Comparison of ENCODE assay signal across 29 mouse cellular contexts in the genomic region with DNA sequence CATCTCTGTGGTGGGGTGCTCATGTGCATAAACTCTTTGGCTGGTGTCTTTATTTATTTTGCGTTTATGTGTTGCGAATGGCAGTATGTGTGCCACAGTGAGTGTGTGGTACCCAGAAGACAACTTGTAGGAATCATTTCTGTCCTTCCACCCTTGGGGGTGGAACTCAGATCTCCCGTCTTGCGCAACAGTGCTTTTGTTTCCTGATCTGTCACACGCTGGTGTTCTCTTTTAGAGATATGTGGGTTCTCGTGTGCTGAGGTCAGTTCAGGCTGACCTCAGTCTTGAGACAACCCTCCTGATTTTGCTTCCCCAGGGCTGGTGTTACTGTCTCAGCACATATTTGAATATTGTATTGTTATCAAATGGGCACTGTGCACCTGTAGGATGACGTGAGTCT. TPM values are rescaled to one million over a fixed set of nuclear protein-coding genes. Genes with fewer than 3 reads are reported as not detected.
DNase-seq lines count a peak whose midpoint lies in the region; ATAC-seq and TF ChIP-seq lines count a peak whose summit lies in the region.
"Had no signal": no experiment of that assay in that cellular context is flagged by ENCODE, and none has a peak within 500 bp of the region (broad histone marks: within the 10 kb centered on the region; RNA-seq: fewer than 3 reads in every experiment).

No protein-coding gene starts in this region.

- H3K4me2 ChIP-seq in midbrain, embryonic 11.5 days = no peak overlapping the region
- H3K4me2 ChIP-seq in midbrain, embryonic 16.5 days (ENCODE audit: low read length) = no peak overlapping the region
- 0 out of 2 replicates have a peak overlapping the region, but pooled peaks have one; percentile 6 for H3K4me2 ChIP-seq in midbrain, embryonic 13.5 days (replicated peaks)

- H3K4me1 ChIP-seq in midbrain, embryonic 11.5 days (ENCODE audit: control insufficient read depth, insufficient read depth, low read length) = peaks cover 8% of the 10 kb centered on the region
- H3K4me1 ChIP-seq in midbrain, embryonic 16.5 days (ENCODE audit: control insufficient read depth, insufficient read depth, low read length) = peaks cover 20% of the 10 kb centered on the region
- peaks cover 35% of the 10 kb centered on the region for H3K4me1 ChIP-seq in midbrain, embryonic 13.5 days (replicated peaks)

- no peak for DNase-seq in gastrocnemius, adult 2 months
- DNase-seq in gastrocnemius, postnatal 14 days = no peak
- peak; percentile 60 for DNase-seq in midbrain, embryonic 11.5 days (ENCODE audit: low spot score, missing footprints)
- DNase-seq in heart, adult 9 months (ENCODE audit: low spot score in 2 of 2) = no peak
- DNase-seq in right cerebral cortex, adult 2 months (ENCODE audit: low spot score in 2 of 2) = no peak
- DNase-seq: adrenal gland, adult 2 months; B cell, adult 2 months; cerebellum, adult 8-10 months; heart, postnatal 14 days; kidney, adult 2 months; kidney, postnatal 36 days; lung, adult 18-20 months; retina, postnatal 1 day; spleen, adult 18-20 months; thymus, postnatal 36 days had no signal

- H3K9ac ChIP-seq in midbrain, embryonic 11.5 days (ENCODE audit: low read length) = no peak overlapping the region
- H3K9ac ChIP-seq in midbrain, embryonic 16.5 days (ENCODE audit: low read depth, low read length) = no peak overlapping the region
- H3K9ac ChIP-seq in midbrain, embryonic 13.5 days (replicated peaks) = no peak overlapping the region
- H3K9ac ChIP-seq: hindbrain, embryonic 15.5 days had no signal

- no peak overlapping the region for H3K27ac ChIP-seq in gastrocnemius, adult 2 months
- H3K27ac ChIP-seq in midbrain, embryonic 11.5 days (ENCODE audit: low read depth, low read length) = no peak overlapping the region
- H3K27ac ChIP-seq in midbrain, embryonic 16.5 days (ENCODE audit: low read length) = no peak overlapping the region
- no peak overlapping the region for H3K27ac ChIP-seq in midbrain, embryonic 13.5 days
- H3K27ac ChIP-seq: hindbrain, embryonic 15.5 days had no signal

- no peak for ATAC-seq in midbrain, embryonic 11.5 days (ENCODE audit: low FRiP score)
- no peak for ATAC-seq in midbrain, embryonic 16.5 days
- peak; percentile 57 for ATAC-seq in common myeloid progenitor, adult 5-6 weeks (replicated peaks; ENCODE audit: low read depth, poor library complexity, severe bottlenecking)
- ATAC-seq in midbrain, embryonic 13.5 days = no peak
- ATAC-seq: forebrain, embryonic 16.5 days had no signal

- H3K4me3 ChIP-seq in gastrocnemius, adult 2 months = peak overlapping the region; percentile 99
- no peak overlapping the region for H3K4me3 ChIP-seq in midbrain, embryonic 11.5 days (ENCODE audit: low read depth, low read length)
- H3K4me3 ChIP-seq in midbrain, embryonic 16.5 days (ENCODE audit: low read depth, low read length) = no peak overlapping the region
- H3K4me3 ChIP-seq in midbrain, embryonic 13.5 days (replicated peaks) = no peak overlapping the region
- H3K4me3 ChIP-seq: hindbrain, embryonic 15.5 days had no signal

- 93% methylated on average over 7 of the region's 7 CpGs for WGBS in midbrain, embryonic 11.5 days
- 94% methylated on average over 7 of the region's 7 CpGs for WGBS in midbrain, embryonic 16.5 days
- WGBS in midbrain, embryonic 13.5 days = 93% methylated on average over 7 of the region's 7 CpGs

- H3K36me3 ChIP-seq in midbrain, embryonic 11.5 days (ENCODE audit: control insufficient read depth, insufficient read depth, low read length) = no peaks in the 10 kb centered on the region
- H3K36me3 ChIP-seq in midbrain, embryonic 16.5 days (ENCODE audit: control insufficient read depth, insufficient read depth, low read length) = no peaks in the 10 kb centered on the region
- H3K36me3 ChIP-seq in midbrain, embryonic 13.5 days = peaks cover 10% of the 10 kb centered on the region; the same call in 1 of the 2 replicates

- no peaks in the 10 kb centered on the region for H3K9me3 ChIP-seq in midbrain, embryonic 11.5 days (ENCODE audit: control insufficient read depth, low read length)
- no peaks in the 10 kb centered on the region for H3K9me3 ChIP-seq in midbrain, embryonic 16.5 days (replicated peaks; ENCODE audit: control insufficient read depth, low read length, poor library complexity, severe bottlenecking)
- H3K9me3 ChIP-seq in midbrain, embryonic 13.5 days = no peaks in the 10 kb centered on the region
- H3K9me3 ChIP-seq: hindbrain, embryonic 15.5 days had no signal

- intact Hi-C loops in gastrocnemius, adult 2 months (cut with DNase I) = no loop called here
- intact Hi-C loops in gastrocnemius, postnatal 14 days (cut with DNase I; ENCODE audit: low total_unique reads) = loop anchor here (10.0 kb wide), 1 partner anchor 144 kb away; no protein-coding TSS in a partner anchor

- H3K27me3 ChIP-seq in midbrain, embryonic 11.5 days (ENCODE audit: control insufficient read depth, insufficient read depth, low read length) = no peaks in the 10 kb centered on the region
- no peaks in the 10 kb centered on the region for H3K27me3 ChIP-seq in midbrain, embryonic 16.5 days (ENCODE audit: control insufficient read depth, insufficient read depth, low read depth, low read length)
- H3K27me3 ChIP-seq in midbrain, embryonic 13.5 days = no peaks in the 10 kb centered on the region
- H3K27me3 ChIP-seq: hindbrain, embryonic 15.5 days had no signal

- no peak for TF ChIP-seq CTCF in gastrocnemius, adult 2 months (IDR thresholded peaks at IDR 0.05)

RNA-seq across cellular contexts. Expression of a gene that starts 1.8 kb away (rescaled TPM):
- total RNA-seq in gastrocnemius, adult 2 months (2021) = 100 to 1,000 TPM; 159 to 160 TPM
- 100 to 1,000 TPM; 160 to 166 TPM for total RNA-seq in gastrocnemius, postnatal 14 days (2021)
- polyA plus RNA-seq in midbrain, embryonic 11.5 days (2014; fragmentation: Nextera tagmentation; extraction: Ambion mirVana) = 13.7 and 13.8 TPM in 2 replicates
- polyA plus RNA-seq in midbrain, embryonic 16.5 days (2015; fragmentation: Nextera tagmentation; extraction: Ambion mirVana) = 14.4 and 15.9 TPM in 2 replicates
- total RNA-seq in common myeloid progenitor, adult 5-6 weeks (2017) = 53.9 and 74.6 TPM in 2 replicates
- polyA plus RNA-seq in midbrain, embryonic 13.5 days (2015; fragmentation: Nextera tagmentation; extraction: Ambion mirVana) = 12.3 and 13.8 TPM in 2 replicates

RNA-seq across cellular contexts. Expression of a gene that starts 19.9 kb away (rescaled TPM):
- not detected for total RNA-seq in gastrocnemius, adult 2 months (2021)
- total RNA-seq in gastrocnemius, postnatal 14 days (2021) = not detected
- not detected in 2 replicates for polyA plus RNA-seq in midbrain, embryonic 11.5 days (2014; fragmentation: Nextera tagmentation; extraction: Ambion mirVana)
- polyA plus RNA-seq in midbrain, embryonic 16.5 days (2015; fragmentation: Nextera tagmentation; extraction: Ambion mirVana) = not detected in 2 replicates
- not detected in 2 replicates for total RNA-seq in common myeloid progenitor, adult 5-6 weeks (2017)
- not detected in 2 replicates for polyA plus RNA-seq in midbrain, embryonic 13.5 days (2015; fragmentation: Nextera tagmentation; extraction: Ambion mirVana)
- total RNA-seq: adrenal gland, adult 2 months; ES-E14; gastrocnemius, adult 8-10 months; heart, adult 8-10 months; heart, postnatal 14 days; layer of hippocampus, postnatal 14 days; left cerebral cortex, postnatal 25 days; monocyte, adult 5-6 weeks; neutrophil, adult 5-6 weeks had no signal
- polyA plus RNA-seq: adrenal gland, adult 2 months; brain, embryonic 14.5 days; forebrain, embryonic 16.5 days; hindbrain, embryonic 15.5 days; kidney, adult 2 months; stomach, embryonic 16.5 days had no signal
